Mouse (Mus musculus): ENCODE measurements around the gene Ppie. TPM values are rescaled to one million over a fixed set of nuclear protein-coding genes. Genes with fewer than 3 reads are reported as not detected.

Gene Ppie
- 5.5 and 6.8 TPM in 2 replicates for polyA plus RNA-seq (2012; rRNA removed)

GRCm38 (mm10) chr4:123139513-123140154 is at the start of gene Ppie:
Ppie (minus strand) TSS chr4:123139951.

DNA sequence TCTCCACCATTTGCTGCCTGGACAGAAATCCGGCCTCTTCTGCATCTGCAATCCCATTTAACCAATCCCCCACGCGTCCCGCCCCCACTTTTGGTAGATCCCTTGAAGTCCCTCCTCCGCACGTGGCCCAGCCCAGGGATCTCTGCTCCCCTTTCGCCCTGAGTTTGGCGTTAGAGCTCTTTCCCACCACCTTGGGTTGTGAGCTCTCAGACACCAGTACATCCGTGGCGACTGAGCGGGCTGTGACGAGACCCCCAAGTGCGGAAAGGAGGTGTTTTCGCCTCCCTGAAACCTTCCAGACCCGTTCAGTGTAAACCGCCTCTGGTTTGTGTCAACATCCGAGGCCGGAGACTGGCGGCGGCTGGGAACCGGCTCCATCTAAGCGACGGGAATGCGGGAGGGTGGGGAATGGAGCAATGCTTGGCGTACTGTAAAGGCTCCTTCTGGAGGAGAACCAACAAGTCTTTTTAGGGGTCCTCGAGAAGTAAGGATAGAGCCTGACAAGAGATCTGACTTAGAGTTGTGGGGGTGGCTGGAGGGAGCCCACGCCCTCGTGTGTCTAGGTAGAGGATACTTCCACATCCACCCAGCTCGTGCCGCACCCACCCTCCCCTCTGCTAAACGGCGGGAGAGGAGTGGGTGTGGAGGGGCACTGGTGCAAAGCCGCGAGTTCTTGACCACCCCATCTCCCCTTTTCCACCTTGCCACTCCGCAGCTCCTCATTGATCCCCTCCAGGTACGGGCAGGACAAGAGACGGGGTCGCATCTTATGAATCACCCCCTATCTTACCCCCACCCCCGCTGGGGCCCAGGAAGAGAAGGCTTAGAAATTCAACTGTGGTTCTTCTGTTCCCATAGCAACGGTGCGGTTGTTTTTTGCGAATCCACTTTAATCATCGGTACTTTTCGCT is 42.8 kb upstream of the Ppie start, which contains the start of gene Hpcal4:
Gene Hpcal4, plus strand, starts transcription at position 900 of the 911 bp plus-strand sequence.

GRCm38 (mm10) chr4:123116011-123116410 is 23.7 kb downstream of the Ppie start, which contains the start of gene Oxct2b:
Oxct2b (plus strand) TSS chr4:123116266.

GRCm38 (mm10) chr4:123104651-123105450 is 34.9 kb downstream of the Ppie start, which contains the start of gene Bmp8b:
Bmp8b (plus strand) TSS chr4:123105165.

Other genes with a start within 250 kb of the Ppie start
- 7.0 and 7.8 TPM in 2 replicates for gene Mfsd2a, start 178.8 kb downstream of the Ppie start, polyA plus RNA-seq (2012; rRNA removed)
- gene Mycl, start 144.3 kb downstream of the Ppie start, polyA plus RNA-seq (2012; rRNA removed): 1.9 and 2.0 TPM in 2 replicates
- gene Trit1, start 123.4 kb downstream of the Ppie start, polyA plus RNA-seq (2012; rRNA removed): 1.1 and 1.5 TPM in 2 replicates
- 0.06 and 0.12 TPM in 2 replicates for gene Bmp8b, start 34.8 kb downstream of the Ppie start, polyA plus RNA-seq (2012; rRNA removed)
- gene Oxct2b, start 23.7 kb downstream of the Ppie start, polyA plus RNA-seq (2012; rRNA removed): not detected in 2 replicates
- 0.16 and 0.41 TPM in 2 replicates for gene Hpcal4, start 43.3 kb upstream of the Ppie start, polyA plus RNA-seq (2012; rRNA removed)
- 0.14 TPM in 1 of 2 replicates, not detected in the other for gene Nt5c1a, start 61.6 kb upstream of the Ppie start, polyA plus RNA-seq (2012; rRNA removed)
- gene Heyl, start 93.6 kb upstream of the Ppie start, polyA plus RNA-seq (2012; rRNA removed): 1.6 and 1.7 TPM in 2 replicates
- 83.4 and 123 TPM in 2 replicates for gene Pabpc4, start 122.4 kb upstream of the Ppie start, polyA plus RNA-seq (2012; rRNA removed)
- not detected in 2 replicates for gene Oxct2a, start 183.7 kb upstream of the Ppie start, polyA plus RNA-seq (2012; rRNA removed)
- 0.81 and 2.5 TPM in 2 replicates for gene Bmp8a, start 203.3 kb upstream of the Ppie start, polyA plus RNA-seq (2012; rRNA removed)

All from stomach, adult 2 months (tissue).